Mouse (Mus musculus): Measurements from ENCODE around the gene Hist1h2ap.
"Not testable (repeated sequence)": the region's sequence is repeated elsewhere in the genome, so short reads cannot be mapped to it uniquely, and the experiment has no call there.

GRCm38 (mm10) chr13:21840508-21840907 is 7.2 kb upstream of the Hist1h2ap start:
- TF ChIP-seq CTCF (conservative IDR thresholded peaks at IDR 0.05; ENCODE audit: low read length); POU5F1 (IDR thresholded peaks at IDR 0.05; ENCODE audit: borderline replicate concordance, low read length): not testable (repeated sequence)
